Mouse (Mus musculus): Measurements from ENCODE around the gene Eif4h. TPM values are rescaled to one million over a fixed set of nuclear protein-coding genes. Genes with fewer than 3 reads are reported as not detected.

The Eif4h gene
- total RNA-seq (2021) = 100 to 1,000 TPM; 319 to 322 TPM
- long read RNA-seq, experiment 1, transcript Eif4h-201 (6 exons, 2,367 nt) = major isoform, 315 of 689 reads
- long read RNA-seq, experiment 1, transcript Eif4h-205 (7 exons, 2,726 nt) = minor isoform, 307 of 689 reads
- long read RNA-seq, experiment 1, partial matches to known transcripts = 49 of 689 reads
- long read RNA-seq, experiment 1, other reads (novel, unspliced or antisense) = 18 of 689 reads
- long read RNA-seq, experiment 2, transcript Eif4h-201 (6 exons, 2,367 nt) = major isoform, 216 of 464 reads
- long read RNA-seq, experiment 2, transcript Eif4h-205 (7 exons, 2,726 nt) = minor isoform, 184 of 464 reads
- long read RNA-seq, experiment 2, partial matches to known transcripts = 22 of 464 reads
- long read RNA-seq, experiment 2, other reads (novel, unspliced or antisense) = 42 of 464 reads

DNA sequence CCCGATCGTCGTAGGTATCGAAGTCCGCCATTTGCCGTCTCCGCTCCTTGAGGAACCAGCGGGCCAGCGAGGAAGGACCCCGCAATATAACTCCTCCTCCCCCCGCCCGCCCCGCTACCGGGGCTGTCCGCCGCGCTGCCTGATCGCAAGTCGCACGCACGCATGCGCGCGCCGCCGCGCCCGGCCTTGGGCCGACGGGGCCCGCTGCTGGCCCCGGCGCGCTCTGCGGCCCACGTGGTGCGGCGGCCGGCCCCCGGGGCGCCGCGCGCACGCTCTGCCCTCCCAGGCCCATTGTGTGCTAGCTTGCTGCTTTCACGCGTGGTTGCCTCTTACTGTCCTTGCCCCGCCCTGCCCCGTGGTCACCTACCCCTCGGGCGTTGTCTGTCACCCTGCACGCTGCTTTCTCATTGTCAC lies at the start of gene Eif4h:
Gene Eif4h (minus strand): TSS at position 222 of the 414 bp plus-strand sequence.
- Histone ChIP-seq H3K27ac (peak within 1 kb of the TSS; percentile 98), H3K4me3 (peak within 1 kb of the TSS; percentile 80)
- TF ChIP-seq CTCF (IDR thresholded peaks at IDR 0.05) = no peak; the same call in 1 of the 2 replicates
- intact Hi-C loops (cut with DNase I) = loop anchor here (2.0 kb wide), 1 partner anchor 50 kb away; the partner anchor contains the start of gene Limk1
- peak; percentile 98 to 99 for DNase-seq (ENCODE audit: extremely low spot score in 1 of 2, low spot score in 2 of 2)

DNA sequence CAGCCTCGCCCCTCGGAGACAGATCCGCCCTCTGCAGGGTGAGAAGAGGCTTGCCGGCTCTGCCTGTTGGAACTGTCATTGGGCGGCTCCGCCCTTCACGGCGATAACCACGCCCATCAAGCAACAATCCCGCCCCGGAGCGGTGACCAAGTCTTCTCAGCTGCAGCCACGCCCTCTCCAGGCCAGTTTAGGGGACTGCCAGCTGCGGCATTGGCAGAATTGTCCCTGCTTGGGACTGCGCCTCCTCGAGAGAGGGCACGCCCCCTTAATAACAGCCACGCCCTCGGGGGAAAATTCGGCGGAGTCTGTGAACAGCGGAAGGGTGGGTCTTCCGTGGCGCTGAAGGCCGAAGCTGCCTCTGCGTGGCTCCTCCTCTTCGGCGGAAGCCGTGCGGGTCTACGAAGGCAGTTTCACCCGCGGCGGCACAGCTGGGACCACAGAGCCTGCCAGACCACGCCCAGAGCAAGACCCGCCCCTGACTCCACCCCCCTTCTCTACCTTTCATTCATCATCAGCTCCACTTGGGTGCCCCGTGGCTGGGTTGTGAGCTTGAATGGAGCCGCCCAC lies 49.5 kb upstream of the Eif4h start:
- intact Hi-C loops (cut with DNase I) = loop anchor here (2.0 kb wide), 1 partner anchor 50 kb away; the partner anchor contains the start of gene Eif4h
- peak; percentile 97 to 99 for DNase-seq (ENCODE audit: extremely low spot score in 1 of 2, low spot score in 2 of 2)
- Histone ChIP-seq H3K27ac (peak overlapping the region; percentile 81), H3K4me3 (peak overlapping the region; percentile 80)
- peak; percentile 65 for TF ChIP-seq CTCF (IDR thresholded peaks at IDR 0.05)

DNA sequence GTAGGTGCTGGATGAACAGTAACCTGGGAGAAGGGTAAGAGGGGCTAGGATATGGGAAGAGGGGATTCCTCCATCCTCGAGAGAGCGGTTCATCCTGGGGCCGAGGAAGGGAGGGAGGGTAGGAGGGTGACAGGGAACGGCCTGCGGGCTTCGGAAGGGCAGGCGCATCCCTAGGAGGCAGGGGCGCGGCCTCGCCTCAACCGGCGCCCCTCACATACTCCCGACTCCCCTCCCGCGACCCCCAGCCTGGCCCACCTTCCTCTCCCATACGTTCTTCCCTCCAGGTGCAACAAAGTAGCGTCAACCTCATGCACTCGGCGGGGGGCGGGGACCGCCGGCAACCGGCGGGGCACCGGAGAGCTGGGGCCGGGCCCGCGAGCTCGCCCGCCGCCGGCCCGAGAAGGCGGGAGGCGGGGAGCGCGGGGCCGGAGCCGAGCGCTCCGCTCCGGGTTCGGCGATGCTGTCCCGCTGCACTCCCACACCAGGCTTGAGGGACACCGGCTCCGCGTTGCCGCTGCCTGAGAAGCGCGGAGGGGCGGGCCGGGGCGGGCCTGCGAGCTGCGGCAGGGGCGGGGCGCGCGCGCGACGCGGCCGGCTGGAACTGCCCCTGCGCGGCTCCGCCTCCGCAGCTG lies 48.9 kb upstream of the Eif4h start, which contains the start of gene Limk1:
Gene Limk1 (minus strand): TSS at position 513 of the 632 bp plus-strand sequence.
- no peak for DNase-seq (ENCODE audit: extremely low spot score in 1 of 2, low spot score in 2 of 2)
- peak within 1 kb of the TSS; percentile 80 for H3K4me3 ChIP-seq
- intact Hi-C loops (cut with DNase I) = loop anchor here (2.0 kb wide), 1 partner anchor 49 kb away; the partner anchor contains the start of gene Eif4h
- peak within 1 kb of the TSS; percentile 81 for H3K27ac ChIP-seq
- no peak for TF ChIP-seq CTCF (IDR thresholded peaks at IDR 0.05)

DNA sequence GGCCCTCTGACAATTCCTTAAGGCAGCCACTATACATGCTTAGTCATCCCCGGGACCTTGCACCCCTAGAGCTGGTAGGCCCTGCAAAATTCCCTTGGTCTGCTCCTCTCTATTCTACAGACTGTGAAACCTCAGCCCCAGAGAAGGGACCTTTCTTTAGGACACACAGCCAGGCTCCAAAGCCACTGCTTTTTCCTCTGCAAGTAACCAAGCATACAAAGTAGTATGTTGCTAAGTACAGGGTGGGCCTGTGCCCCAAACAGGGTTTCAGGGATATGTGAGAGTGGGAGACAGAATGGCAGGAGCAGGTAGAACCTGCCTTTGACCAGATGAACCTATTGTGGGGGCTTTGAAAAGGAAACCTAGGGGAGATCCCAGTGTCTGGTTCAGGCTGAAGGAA lies 47.9 kb upstream of the Eif4h start:
- H3K27ac ChIP-seq = no peak overlapping the region
- peak overlapping the region; percentile 80 for H3K4me3 ChIP-seq
- DNase-seq (ENCODE audit: extremely low spot score in 1 of 2, low spot score in 2 of 2) = no peak
- no peak for TF ChIP-seq CTCF (IDR thresholded peaks at IDR 0.05)
- intact Hi-C loops (cut with DNase I) = no loop called here

DNA sequence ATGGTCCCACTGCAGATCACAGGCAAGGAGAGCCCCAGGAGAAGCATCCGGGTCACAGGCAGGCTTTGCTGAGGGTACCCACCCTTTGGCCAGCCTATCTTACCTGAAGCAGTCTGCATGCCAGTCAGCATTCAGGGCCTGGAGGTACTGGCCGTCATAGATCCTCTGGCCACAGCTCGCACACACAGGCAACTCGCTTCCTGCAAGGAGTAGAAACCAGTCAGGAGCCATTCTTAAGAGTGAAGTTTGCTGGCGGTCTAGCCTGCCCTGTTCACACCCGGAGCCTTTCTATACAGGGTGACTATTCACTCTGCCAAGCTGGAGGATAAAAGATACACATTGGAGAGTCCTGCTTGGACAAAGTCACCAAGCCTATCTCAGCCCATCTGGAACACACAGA lies 47.3 kb upstream of the Eif4h start:
- DNase-seq (ENCODE audit: extremely low spot score in 1 of 2, low spot score in 2 of 2) = no peak
- no peak for TF ChIP-seq CTCF (IDR thresholded peaks at IDR 0.05)
- Histone ChIP-seq H3K27ac (no peak overlapping the region), H3K4me3 (no peak overlapping the region; the same call in 1 of the 2 replicates)
- intact Hi-C loops (cut with DNase I) = no loop called here

DNA sequence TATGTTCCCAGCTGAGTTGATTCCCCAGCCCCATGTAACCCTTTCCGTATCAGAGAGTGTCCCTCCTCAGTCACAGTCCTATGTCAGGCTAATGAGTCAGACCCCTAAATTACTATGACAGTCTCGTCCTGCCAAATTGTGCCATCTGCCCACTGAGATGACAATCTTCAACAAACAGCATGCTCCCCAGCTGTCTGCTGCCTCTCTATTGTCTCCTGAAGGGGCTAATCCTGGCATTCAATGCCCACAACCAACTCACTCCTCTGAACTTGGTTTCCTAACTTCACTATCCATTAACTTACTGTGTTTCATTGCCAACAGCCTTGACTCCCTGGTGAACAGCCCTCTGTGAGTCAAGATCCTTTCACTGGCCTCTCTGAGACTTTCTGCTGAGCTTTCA lies 45.1 kb upstream of the Eif4h start:
- H3K27ac ChIP-seq = no peak overlapping the region
- H3K4me3 ChIP-seq = no peak overlapping the region
- no peak for DNase-seq (ENCODE audit: extremely low spot score in 1 of 2, low spot score in 2 of 2)
- intact Hi-C loops (cut with DNase I) = no loop called here
- TF ChIP-seq CTCF (IDR thresholded peaks at IDR 0.05) = no peak

DNA sequence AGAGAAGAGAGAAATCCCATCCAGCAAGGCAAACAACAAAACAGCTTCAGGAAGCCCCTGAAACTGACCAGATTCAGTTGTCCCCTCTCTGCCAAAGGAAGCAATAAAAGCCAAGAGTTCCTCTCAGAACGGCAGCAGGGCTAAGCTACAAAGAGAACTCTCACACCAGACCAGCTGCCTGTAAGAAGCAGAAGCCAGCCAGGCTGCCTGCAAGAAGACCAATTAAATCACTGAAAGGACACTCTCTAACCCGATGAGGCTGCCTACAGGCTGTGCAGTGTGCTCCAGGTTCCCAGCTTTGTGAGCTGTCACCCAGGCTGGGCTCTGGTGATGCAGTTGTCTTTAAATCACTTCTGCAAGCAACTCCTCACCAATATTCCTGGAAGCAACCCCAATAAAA lies 44.5 kb upstream of the Eif4h start:
- no peak for TF ChIP-seq CTCF (IDR thresholded peaks at IDR 0.05)
- Histone ChIP-seq H3K4me3 (no peak overlapping the region), H3K27ac (no peak overlapping the region)
- DNase-seq (ENCODE audit: extremely low spot score in 1 of 2, low spot score in 2 of 2) = no peak
- intact Hi-C loops (cut with DNase I) = no loop called here

DNA sequence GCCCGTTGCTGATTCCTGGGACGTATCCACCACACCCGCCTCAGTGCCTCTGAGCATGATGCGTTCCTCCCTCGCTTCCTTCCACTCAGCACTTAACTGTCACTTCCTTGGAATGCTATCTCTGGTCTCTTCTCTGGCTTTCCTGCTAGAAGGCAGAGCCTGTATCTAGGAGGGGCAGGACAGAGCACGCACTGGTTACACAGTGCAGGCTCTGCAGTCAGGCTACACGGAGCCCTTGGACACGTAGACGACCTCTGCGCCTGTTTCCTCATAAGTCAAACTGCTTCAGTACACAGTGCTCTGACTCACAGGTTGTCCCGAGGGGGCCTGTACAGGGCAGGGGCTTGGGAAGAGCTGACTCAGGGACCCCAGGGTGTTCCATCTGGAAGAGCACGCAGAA lies 40.9 kb upstream of the Eif4h start:
- no peak for DNase-seq (ENCODE audit: extremely low spot score in 1 of 2, low spot score in 2 of 2)
- intact Hi-C loops (cut with DNase I) = no loop called here
- Histone ChIP-seq H3K27ac (0 out of 2 replicates have a peak overlapping the region, but pooled peaks have one; percentile 19), H3K4me3 (no peak overlapping the region)
- TF ChIP-seq CTCF (IDR thresholded peaks at IDR 0.05) = no peak

DNA sequence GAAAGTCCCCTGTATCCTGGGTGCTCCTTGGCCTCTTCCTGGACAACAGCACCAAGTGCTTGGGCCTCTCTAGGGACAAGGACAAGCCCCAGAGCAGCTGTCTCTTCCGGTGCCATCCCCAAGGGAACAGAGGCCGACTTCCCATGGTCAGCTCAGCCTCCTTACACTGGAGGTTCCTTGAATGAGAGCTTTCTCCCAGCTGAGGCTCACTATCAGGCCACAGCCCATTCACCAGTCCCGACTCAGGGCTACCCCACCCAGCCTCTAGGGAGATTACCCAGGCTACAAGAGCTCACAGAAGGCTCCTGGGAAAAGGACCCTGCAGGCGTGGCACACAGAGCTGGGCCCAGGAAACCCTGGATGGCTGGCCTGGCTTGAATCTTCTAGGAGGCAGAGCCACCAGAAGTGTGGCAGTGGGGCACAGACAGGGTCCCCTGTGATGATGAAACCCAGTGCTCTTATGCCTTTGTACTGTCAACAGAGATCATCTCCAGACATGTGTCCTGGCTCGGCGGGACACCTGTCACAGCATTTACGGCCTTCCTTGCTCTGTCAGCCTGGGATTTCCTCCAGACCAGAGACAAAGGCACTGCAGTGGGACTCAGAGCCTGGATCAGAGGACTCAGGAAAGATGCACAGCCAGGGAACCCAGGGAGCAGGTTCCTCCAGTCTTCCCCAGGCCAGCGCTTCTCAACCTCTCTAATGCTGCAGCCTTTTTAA lies 39.7 kb upstream of the Eif4h start:
- no peak overlapping the region for H3K4me3 ChIP-seq
- no peak for DNase-seq (ENCODE audit: extremely low spot score in 1 of 2, low spot score in 2 of 2)
- TF ChIP-seq CTCF (IDR thresholded peaks at IDR 0.05) = no peak
- intact Hi-C loops (cut with DNase I) = no loop called here
- no peak overlapping the region; the same call in 1 of the 2 replicates for H3K27ac ChIP-seq

DNA sequence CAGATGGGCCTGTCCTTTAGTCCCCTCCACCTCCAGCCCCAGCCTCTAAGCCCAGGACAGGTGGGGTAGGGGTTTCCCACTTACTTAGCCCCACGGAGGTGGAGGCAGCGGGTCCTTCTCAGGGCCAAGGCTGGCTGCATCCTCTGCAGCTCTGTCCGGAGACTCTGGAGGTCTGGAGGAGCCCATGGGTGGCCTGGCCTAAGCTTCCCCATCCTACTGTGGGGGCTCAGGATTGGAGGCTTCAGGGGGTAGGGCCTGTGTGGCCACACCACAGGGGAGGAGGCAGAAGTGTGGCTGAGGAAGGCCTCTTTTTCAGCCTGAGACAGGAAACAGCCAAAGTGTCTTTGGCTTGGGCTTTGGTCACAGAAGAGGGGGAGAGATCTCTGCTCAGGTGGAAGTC lies 38.7 kb upstream of the Eif4h start:
- Histone ChIP-seq H3K27ac (peak overlapping the region; percentile 15; the same call in 1 of the 2 replicates), H3K4me3 (no peak overlapping the region)
- TF ChIP-seq CTCF (IDR thresholded peaks at IDR 0.05) = no peak
- no peak for DNase-seq (ENCODE audit: extremely low spot score in 1 of 2, low spot score in 2 of 2)
- intact Hi-C loops (cut with DNase I) = no loop called here

DNA sequence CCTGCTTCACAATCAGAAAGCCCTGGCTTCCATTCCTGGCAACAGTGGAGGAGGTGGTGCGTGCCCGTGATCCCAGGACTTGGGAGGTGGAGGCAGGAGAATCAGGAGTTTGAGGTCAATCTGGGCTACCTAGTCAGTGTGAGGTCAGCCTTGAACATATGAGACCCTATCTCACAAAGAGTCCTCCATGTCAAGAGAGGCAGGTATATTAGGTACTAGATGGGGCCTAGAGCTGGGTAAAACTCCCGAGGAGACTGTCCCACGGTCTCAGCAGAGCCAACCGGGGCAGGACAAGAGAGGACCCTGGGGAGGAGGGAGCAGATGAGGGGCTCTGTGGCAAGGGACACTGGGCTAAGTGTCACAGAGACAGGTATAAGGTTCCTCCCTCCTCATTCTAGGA lies 38.2 kb upstream of the Eif4h start:
- intact Hi-C loops (cut with DNase I) = no loop called here
- TF ChIP-seq CTCF (IDR thresholded peaks at IDR 0.05) = no peak
- no peak for DNase-seq (ENCODE audit: extremely low spot score in 1 of 2, low spot score in 2 of 2)
- 0 out of 2 replicates have a peak overlapping the region, but pooled peaks have one; percentile 16 for H3K27ac ChIP-seq
- no peak overlapping the region for H3K4me3 ChIP-seq
